Mouse (Mus musculus) adrenal gland, adult (tissue): ENCODE results near the gene Entpd1.
A peak's percentile ranks its signal among the peaks of the same experiment; 100 is the strongest.

Experiments used
- DNase-seq, 2 experiments: peaks; one replicate each; pipeline ENCODE4 v3.0.0; 2022 to 2023; ENCODE audit warnings: low spot score in 1 of 2; ENCODE audit not compliant: inconsistent age in 2 of 2

Gene Entpd1

DNA sequence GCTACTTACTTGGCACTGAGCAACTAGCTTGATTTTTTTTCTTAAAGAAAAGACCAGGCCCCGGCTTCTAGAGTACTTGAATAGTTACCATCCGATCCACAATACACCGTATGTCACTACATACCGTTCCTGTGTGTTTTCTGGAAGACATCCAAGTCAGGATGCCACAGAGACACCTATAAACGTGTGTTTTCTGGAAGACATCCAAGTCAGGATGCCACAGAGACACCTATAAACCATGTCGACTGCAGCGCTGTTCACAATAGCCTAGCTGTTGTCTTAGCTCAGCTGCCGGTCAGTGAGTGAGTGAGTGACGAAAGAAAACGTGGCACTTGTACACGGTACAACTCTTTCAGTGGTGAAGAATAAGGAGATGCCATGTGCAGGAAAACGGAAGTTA, 13.8 kb downstream of the Entpd1 start:
- no peak for DNase-seq

DNA sequence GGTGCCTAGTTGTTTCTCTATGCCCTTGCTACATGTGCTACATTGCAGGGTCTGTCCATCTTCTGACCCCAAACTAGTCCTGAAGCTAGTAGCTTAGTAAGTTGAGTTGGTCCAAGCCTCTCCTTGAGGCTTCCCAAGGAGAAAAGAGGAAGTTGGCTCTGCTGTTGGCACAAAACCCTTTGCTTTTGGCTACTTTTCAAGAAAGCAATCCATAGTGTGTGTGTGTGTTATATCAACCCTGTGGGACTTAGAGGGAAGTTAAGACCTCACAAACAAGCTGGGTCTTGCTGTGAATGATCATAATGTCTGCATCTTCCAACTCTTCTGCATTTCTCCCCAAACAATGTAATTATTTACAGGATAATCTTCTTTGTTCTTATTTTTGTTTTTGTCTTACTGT, 16.8 kb downstream of the Entpd1 start:
- DNase-seq: no peak

DNA sequence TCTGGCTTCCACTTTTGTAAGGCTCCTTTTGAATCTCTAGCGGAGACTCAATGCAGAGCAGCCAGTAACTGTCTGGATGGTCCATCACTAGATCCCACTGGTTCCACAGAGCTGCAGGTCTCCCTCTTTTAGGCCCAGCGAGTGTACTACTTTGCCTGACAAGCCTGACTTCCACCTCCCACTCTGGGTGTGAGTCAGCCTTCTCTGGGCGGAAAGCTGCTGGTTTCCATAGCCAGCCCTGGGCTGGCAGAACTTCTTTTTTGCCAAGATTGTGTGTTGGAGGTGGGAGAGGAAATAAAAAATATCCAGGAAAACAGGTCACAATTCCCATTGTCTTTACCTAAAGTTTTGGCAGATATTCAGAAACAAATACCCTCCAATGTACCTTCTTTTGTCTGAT, 17.9 kb downstream of the Entpd1 start:
- peak; percentile 30 to 55 for DNase-seq

DNA sequence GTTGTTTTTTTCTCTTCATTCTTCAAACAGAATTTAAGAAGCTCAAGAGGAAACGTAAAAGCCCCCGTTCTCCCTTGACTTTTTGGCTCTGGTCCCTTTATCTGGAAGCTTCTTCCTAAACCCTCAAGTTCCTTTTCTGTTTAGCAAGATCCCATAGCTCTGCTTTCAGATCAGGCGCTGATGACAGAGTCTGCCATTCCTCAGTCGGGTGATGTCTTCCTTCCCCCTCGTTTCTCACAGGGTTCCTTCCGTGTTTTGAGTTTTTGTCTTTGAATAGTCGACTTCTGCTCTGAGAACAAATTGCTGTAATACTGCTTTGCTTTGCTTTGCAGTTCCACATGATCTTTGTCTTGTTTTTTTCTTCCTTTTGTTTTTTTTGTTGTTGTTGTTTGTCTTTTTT, 18.4 kb downstream of the Entpd1 start:
- DNase-seq: peak in 1 of 2 experiments; percentile 52

DNA sequence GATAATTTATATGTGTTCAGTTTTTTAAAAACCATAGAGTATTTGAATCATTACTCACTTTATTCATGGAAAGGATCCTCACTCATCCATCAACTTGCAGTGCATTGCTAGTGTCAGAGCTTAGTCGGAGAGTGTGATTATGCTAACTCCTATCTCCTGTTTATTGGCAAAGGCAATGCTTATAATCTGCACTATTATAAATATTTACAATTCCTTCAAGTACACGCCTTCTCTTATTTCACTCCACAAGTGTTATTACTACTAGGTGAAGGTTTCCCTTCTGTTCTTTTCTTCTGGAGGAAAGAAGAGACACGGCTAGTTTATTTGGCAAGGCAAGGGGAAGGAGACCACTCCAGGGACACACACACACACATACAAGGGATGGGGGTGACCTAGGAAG, 20.0 kb downstream of the Entpd1 start:
- DNase-seq: no peak

DNA sequence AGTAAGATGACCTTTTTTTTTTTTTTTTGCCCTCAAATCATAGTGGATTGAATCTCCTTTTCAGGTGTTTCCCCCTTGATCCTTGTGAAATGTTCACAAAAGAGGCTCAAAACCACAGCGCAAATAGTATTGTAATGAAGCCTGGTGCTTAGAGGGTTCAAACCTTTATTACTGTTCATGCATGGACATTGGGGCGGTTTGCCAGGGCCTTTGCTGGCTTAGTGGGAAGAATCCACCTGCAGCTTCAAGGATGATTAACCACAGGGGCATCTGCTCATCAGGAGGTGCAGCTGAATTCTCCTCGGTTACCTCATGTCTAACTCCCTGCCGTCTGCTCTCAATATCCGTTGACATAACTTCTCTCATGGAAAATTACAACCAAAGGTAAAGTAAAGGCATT, 20.5 kb downstream of the Entpd1 start:
- no peak for DNase-seq

DNA sequence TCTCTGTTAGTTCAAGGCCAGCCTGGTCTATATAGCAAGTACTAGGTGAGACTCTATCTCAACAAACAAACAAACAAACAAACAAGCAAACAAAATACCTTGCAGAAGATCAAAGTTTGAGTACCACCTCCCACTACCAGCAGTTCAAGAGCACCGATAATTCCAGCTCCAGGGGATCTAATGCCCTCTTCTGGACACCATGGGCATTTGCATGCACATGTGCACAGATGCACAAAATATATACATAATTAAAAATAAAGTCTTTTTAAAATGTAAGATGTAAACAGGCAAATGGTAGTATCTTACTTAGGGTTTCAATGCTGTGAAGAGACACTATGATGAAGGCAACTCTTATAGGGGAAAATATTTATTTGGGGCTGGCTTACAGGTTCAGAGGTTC, 21.0 kb downstream of the Entpd1 start:
- DNase-seq: no peak

DNA sequence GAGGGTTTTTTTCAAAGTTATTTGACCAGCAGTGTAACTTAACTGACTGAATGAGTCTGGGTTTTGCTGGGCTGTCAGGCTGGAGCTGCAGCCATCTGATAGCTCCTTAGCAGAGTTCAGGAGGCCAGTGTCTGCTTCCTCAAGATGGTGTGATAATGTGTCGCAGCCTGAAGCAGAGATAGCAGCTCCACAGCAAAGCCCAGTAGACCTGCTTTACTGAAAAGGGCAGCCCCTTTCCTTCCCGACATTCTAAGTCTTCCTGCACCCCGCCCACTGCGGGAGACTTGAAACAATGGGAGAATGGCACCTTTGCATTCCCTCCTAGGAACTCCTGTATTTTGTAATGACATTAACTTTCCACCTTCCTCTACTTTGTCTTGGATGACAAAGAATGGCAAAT, 24.9 kb downstream of the Entpd1 start:
- peak; percentile 55 to 71 for DNase-seq

DNA sequence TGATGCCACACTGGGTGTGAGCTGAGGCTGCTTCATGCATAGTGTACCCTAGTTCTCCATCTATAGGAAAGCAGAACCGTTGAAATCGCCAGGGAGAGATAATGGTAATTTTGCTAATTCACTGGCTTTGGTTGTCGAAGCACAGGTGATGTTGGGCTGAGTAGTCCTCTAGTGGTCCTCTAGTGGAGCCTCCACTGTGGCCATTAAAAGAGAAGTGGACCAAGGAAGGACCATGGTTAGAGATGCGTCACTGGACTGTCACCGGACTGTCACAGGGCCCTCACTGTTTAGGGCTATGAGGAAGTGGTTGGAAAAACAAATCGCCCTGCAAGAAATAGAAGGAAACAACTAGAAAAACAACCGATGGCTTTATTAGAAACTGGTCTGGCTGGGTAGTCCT, 25.4 kb downstream of the Entpd1 start:
- no peak for DNase-seq

DNA sequence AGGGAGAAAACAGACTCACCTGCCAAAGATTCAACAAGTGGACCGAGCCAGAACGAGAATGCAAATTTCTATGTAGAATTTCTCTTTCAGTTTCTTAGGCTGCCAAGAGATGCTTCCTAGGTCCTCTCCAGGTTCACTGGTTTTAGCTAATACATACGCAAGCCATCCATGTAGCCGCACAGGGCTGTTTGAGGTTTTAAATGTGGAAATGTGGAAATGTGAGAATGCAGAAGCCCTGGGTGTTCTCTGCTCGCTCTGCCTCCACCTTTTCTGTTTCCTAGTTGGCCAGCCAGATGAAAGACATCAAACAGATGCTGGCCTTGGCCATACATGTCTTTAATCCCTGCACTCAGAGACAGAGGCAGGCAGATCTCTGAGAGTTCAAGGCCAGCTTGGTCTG, 26.4 kb downstream of the Entpd1 start:
- no peak for DNase-seq

DNA sequence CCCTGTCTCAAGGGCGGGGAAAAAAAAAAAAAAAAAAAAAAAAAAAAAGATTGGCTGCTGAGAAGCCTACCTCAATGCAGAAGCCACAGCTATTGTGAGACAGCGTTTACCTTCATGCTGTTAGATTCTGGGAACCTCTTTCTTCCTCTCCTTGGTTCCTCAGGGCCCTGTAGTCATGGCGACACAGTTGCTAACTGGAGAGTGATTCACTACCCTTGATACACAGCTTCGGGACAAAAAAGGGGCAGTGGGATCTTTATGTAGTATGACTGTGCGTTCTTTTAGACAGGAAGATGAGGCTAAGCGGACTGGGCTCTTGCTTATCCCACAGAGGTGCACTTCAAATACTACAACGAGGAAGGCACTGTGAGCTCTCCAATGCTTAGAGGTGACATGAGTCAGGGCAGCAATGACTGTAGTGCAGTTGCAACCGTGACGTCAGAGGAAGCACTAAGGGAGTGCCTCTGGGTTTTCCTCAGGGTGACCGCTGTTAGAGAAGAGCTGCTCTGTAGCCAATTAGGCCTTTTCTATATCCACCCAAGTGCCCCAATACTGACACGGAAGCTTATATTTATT, 27.7 kb downstream of the Entpd1 start:
- DNase-seq: no peak

DNA sequence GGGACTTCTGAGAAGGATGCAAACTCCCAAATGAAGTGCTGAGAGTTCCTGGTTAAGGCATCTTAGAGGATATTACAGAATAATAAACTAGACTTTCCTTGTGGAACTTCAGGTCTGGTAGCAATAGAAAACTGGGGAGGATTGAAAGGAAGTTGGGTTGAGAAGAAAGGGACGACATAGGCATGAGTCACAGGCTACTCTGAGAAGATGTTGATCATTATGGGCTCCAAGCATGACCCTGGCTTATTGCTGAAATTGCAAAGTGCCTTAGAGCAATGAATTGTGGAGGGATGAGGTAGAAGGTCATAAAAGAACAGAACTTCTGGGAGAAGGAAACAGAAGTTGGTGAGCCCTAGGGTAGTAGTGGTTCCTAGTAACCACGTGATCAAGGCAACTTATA, 28.6 kb downstream of the Entpd1 start:
- DNase-seq: no peak

DNA sequence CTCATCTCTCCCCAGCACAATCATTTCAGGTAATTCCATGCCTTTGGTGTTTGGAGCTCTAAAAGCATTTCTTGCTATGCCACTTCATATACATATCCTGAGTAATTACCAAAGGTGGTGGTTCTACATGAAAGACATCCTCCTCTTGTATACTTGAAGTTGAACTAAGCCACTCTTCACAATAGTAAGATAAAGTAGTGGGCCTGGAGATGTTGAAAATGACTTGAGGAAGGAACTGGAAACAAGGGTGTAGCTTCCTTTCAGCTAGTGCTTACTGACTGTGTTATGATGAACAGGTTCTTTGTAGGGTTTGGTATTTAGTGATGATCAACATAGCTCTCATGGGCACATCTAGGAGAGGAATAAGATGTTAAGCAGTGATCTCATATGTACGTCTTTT, 31.7 kb downstream of the Entpd1 start:
- no peak for DNase-seq

DNA sequence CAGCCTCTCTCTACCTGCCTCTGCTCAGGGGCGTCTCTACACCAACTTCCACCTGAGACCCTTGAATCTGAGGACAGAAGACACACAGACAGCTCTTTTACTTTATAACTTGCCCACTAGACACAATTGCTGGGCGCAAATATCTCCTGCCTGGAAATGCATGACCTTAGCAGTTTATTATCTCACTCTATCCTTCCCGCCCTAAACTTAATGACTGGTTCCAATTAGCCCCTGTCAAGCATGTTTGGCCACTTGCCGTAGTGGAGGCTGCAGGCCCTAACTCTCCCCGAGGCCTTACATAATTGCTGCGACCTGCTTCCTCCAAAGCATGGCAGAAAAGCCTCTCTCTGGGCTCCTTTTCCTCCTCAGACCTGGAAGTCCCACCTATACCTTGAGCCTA, 34.2 kb downstream of the Entpd1 start:
- DNase-seq: no peak

DNA sequence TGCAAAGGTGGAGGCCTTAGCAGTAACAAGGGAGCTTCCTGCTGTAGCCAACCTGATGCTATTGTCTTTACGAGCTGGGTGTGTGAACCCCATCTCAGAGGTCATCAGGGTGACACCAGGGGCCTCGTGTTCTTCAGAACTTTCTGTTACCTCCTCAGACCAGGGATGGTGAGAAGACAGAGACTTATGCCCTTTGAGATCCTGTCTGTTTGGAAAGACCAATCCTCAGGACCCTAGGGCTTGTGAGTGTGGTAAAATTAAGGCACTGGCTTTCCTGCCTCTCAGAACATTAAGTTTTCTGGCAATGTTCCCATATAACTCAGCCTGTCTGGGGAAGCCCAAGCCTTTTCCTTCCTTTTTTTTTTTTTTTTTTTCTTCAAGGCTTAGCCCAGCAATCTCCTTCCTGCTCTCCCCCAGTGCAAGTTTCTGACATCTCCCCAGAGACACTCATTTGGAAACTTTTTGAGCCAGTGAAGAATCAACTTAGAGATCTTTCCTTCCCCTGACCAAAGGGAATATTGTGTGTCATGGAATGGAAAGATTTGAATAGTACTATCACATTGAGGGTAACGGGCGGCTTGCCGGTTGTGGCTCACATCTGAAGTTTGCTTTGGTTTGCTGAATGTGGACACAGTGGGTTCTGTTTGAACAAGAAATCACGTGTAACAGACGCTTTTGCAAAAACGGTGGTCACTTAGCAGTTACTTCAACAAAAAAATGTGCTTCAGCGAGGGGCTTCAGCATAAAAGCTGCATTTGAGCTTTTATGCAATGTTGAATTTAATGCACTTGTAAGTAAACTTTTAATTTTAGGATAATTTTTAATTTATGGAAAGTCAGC, 35.4 kb downstream of the Entpd1 start:
- DNase-seq: peak; percentile 54 to 77

DNA sequence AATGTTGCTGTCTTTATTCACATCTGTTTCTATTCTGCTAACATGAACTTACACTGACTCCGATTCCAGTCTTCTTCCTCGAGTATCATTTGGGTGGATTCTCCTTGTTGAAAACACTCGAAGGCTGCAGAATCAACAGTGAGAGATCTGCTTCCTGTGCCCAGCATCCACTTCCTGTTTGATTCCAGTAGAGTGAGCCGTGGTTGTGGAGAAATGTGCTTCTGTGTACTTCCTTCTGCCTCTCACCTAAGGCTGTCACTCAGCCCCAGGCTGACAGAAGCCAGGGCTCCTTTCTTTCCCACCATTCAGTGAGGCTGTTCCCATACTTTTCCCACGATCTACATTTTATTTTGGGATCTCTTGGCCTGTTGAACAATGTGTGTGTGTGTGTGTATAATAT, 37.9 kb downstream of the Entpd1 start:
- DNase-seq: no peak

DNA sequence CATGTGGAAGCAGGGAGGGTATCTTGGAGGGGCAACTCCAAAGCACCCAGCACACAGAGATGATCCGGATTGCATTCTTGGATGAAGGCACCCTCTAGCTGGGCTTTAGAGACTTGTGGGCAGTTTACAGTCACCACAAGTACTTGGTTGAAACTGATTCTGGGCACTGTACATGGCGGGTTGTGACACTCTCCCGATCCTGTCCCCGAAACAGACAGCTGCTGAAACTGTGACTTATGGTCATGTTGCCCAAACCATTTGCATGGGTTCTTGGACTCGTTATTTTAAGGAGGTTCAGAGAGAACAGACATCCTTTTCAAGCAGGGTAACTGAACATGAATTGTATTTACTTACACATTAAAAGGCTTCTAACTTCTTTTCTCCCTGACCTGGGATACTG, 44.0 kb downstream of the Entpd1 start:
- DNase-seq: no peak

DNA sequence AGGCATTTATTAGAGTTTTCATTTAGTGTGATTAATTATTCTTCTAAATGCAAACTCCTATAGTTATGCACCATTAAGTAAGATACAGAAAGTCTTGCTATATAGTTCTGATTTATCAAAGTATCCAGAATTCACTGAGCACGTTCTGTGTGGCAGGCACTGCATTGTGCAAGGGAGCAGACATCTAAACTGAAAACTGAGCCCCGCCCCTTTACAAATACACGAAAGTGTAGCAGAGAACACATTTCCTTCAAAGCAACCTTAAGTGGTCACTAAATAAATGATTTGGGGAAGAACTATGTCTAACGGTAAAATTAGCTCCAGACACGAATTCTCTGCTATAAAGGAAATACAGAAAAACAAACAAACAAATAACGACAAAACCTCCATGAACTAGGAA, 46.1 kb downstream of the Entpd1 start:
- DNase-seq: no peak

DNA sequence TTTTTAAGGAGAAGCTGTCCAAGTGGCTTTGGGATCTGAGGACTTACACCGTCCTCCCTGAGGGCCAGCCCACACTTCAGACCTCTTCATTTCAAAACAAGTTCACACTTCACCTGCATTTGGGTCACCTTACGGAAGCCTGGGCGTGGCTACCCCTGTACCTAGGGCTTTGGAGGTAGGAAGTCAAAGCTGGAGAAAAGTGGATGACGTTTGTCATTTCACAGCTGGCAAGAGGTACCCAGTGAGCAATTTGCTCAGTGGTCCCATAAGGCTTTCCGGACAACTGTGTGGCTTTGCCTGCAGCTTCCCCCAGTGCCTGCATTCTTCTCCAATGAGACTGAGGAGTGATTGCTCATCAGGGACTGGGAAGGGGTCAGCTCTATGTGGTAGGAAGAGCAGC, 46.8 kb downstream of the Entpd1 start:
- DNase-seq: no peak

DNA sequence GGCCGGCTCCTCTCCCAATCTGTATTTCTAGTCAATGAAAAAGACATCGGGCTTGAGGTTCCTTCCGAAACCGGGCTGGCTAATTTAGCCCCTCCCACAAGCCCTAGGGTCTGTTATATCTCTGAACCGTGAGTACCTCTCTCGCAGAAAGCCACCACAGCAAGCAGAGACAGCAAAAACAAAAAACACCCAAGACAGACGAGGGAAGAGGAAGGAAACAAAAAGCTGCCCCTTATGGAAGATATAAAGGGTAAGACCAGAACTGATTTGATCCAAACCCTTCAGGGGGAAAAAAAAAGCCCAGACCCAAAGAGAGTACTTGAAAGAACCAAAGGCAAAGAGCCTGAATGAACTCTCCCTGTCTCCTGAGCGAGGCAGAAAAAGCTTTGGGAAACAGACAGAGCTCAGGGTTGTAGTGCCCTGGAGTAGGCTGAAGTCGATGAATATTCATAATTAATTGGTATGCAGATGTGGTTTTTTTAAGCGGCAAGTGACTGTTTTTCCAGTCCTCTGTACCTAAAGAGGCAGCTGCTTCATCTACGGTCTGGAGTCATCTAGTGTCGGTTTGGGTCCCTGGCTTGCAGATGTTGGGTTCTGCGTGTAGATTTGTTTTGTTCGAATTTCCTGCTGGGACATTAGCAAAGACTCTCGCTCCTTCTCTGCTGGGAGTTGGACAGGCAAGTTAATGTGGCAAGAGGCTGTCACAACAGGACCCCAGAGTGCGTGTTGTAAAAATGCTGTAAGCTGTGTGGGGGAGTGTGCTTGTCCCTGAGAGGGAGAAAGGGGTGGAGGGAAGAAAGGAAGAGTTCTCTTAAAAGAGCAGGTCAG, 47.7 kb downstream of the Entpd1 start:
- peak in 1 of 2 experiments; percentile 72 for DNase-seq

DNA sequence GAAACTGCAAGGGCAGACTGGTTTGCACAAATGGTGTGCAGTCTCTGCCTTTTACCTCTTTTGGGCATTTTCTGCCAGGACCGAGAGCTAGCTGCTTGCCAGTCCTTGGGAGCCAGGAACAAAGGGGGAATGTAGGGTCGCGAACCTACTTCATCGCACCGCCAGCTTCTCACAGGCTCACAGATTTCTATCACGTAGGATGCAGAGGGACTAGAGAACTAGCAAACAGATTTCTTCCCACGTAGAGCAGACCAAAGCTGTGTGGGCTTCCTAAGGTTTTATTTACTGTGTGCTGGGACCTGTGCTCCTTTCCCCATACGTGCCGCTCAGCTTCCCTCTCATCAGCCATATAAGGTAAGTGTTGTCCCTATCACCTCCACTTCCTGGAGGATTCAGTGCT, 48.3 kb downstream of the Entpd1 start:
- DNase-seq: peak in 1 of 2 experiments; percentile 53

DNA sequence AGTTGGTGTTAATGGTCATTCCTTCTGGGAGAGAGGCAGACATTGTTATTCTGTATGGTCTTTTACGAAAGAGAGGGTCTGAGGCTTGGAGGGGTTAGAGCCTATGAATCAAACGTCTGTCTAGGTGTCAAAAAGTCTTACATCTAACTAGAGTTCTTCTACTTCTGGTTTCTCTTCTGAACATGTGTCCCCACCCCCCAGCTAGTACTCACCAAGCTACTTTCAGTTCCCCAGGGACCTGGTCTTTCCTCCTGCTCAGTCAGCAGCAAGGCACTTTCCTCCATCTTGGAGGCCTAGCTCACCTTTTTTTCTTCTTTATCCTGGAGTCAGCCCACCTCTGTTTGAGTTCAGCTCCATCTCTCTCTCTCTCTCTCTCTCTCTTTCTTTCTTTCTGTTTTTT, 48.9 kb downstream of the Entpd1 start:
- DNase-seq: peak in 1 of 2 experiments; percentile 57
